Mouse (Mus musculus) cerebellum, postnatal 25 days (tissue): ENCODE results near the gene Secisbp2l.

Experiments used
- DNase-seq, 2 experiments: peaks; one replicate each; pipeline ENCODE4 v3.0.0; 2021; ENCODE audit warnings: mixed read lengths in 2 of 2

Secisbp2l gene

GRCm38 (mm10) chr2:125781978-125782718 lies 522 bp downstream of the Secisbp2l start:
- DNase-seq, result no peak

- DNase-seq, result no peak
These were observed 1.7 kb downstream of the Secisbp2l start for GRCm38 (mm10) chr2:125781006-125781405.

GRCm38 (mm10) chr2:125778380-125778779 lies 4.3 kb downstream of the Secisbp2l start:
- no peak for DNase-seq

GRCm38 (mm10) chr2:125777018-125777417 lies 5.7 kb downstream of the Secisbp2l start:
- no peak for DNase-seq

GRCm38 (mm10) chr2:125775661-125776060 lies 7.0 kb downstream of the Secisbp2l start:
- DNase-seq, result no peak

- no peak for DNase-seq
These were observed 7.8 kb downstream of the Secisbp2l start for GRCm38 (mm10) chr2:125774846-125775245.

- peak in 1 of 2 experiments; percentile 44 for DNase-seq
These were observed 17.6 kb downstream of the Secisbp2l start for GRCm38 (mm10) chr2:125765029-125765428.

- no peak for DNase-seq
These were observed 18.1 kb downstream of the Secisbp2l start for GRCm38 (mm10) chr2:125764531-125764930.

GRCm38 (mm10) chr2:125749330-125749729 lies 33.3 kb downstream of the Secisbp2l start:
- no peak for DNase-seq

- DNase-seq, result no peak
These were observed 43.3 kb downstream of the Secisbp2l start for GRCm38 (mm10) chr2:125739338-125739737.

GRCm38 (mm10) chr2:125738718-125739117 lies 44.0 kb downstream of the Secisbp2l start:
- DNase-seq, result no peak

GRCm38 (mm10) chr2:125736025-125736343 lies 46.7 kb downstream of the Secisbp2l start:
- DNase-seq, result no peak

- DNase-seq, result no peak
These were observed 47.2 kb downstream of the Secisbp2l start for GRCm38 (mm10) chr2:125735333-125736024.

GRCm38 (mm10) chr2:125734741-125735140 lies 47.9 kb downstream of the Secisbp2l start:
- no peak for DNase-seq

- peak; percentile 98 to 99 for DNase-seq
These were observed 50.7 kb downstream of the Secisbp2l start for GRCm38 (mm10) chr2:125731763-125732560.

- peak; percentile 32 to 47 for DNase-seq
These were observed 58.0 kb downstream of the Secisbp2l start for GRCm38 (mm10) chr2:125724546-125725114.

- DNase-seq, result peak in 1 of 2 experiments; percentile 72
These were observed 58.6 kb downstream of the Secisbp2l start, which contains the start of gene Shc4 for GRCm38 (mm10) chr2:125724086-125724430. Gene Shc4, minus strand, starts transcription at chr2:125724148.

GRCm38 (mm10) chr2:125723408-125724085 lies 59.1 kb downstream of the Secisbp2l start:
- DNase-seq, result peak; percentile 63 to 78

GRCm38 (mm10) chr2:125723086-125723407 lies 59.6 kb downstream of the Secisbp2l start:
- DNase-seq, result peak in 1 of 2 experiments; percentile 37

- no peak for DNase-seq
These were observed 66.1 kb downstream of the Secisbp2l start for GRCm38 (mm10) chr2:125716599-125716998.

GRCm38 (mm10) chr2:125706510-125706921 lies 76.2 kb downstream of the Secisbp2l start:
- peak; percentile 13 to 29 for DNase-seq

- DNase-seq, result no peak
These were observed 77.6 kb downstream of the Secisbp2l start for GRCm38 (mm10) chr2:125704907-125705631.
